Comparison of ENCODE assay signal across 10 mouse cellular contexts in the genomic region with DNA sequence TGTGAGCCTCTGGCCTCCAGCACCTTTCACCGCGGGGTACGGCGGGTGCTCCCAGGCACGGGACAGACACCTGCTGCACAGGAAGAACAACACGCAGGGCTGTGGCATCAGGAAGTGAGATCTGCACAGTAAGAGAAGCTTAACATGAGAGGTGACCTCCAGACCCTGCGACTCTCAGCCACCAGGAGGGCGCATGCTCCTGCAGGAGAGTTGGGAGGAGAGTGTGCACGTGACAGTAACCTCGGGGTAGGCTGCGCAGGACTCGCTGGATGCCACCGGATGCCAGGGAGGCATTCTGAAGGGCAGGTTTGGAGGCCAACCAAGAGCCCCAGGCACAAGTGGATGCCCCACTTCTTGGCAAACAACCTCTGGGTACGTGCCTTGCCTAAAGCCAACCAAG. TPM values are rescaled to one million over a fixed set of nuclear protein-coding genes. Genes with fewer than 3 reads are reported as not detected.
DNase-seq lines count a peak whose midpoint lies in the region; ATAC-seq lines count a peak whose summit lies in the region.
"Had no signal": no experiment of that assay in that cellular context is flagged by ENCODE, and none has a peak within 500 bp of the region (broad histone marks: within the 10 kb centered on the region; RNA-seq: fewer than 3 reads in every experiment).

No protein-coding gene starts in this region.

- ATAC-seq in megakaryocyte-erythroid progenitor cell, adult 5-6 weeks (replicated peaks; ENCODE audit: low FRiP score, low TSS enrichment, poor library complexity, severe bottlenecking), result no peak
- ATAC-seq: forebrain, embryonic 13.5 days; hindbrain, embryonic 16.5 days had no signal

- DNase-seq in T-cell, adult 2 months (ENCODE audit: low spot score), result peak; percentile 65
- peak; percentile 18 to 22 for DNase-seq in heart, postnatal 36 days
- peak; percentile 59 to 85 for DNase-seq in kidney, postnatal 25 days
- DNase-seq in thymus, postnatal 0 days (ENCODE audit: low spot score), result peak; percentile 67
- no peak for DNase-seq in frontal cortex, adult 2 months (ENCODE audit: extremely low spot score in 1 of 2, low spot score in 1 of 2)
- DNase-seq in cerebellum, postnatal 4 days (ENCODE audit: low spot score in 2 of 2), result no peak
- DNase-seq: cerebellum, postnatal 10 days had no signal

- intact Hi-C loops in heart, postnatal 36 days (cut with DNase I), result no loop called here

RNA-seq across cellular contexts. Expression of a gene that starts 26.1 kb away (rescaled TPM):
- total RNA-seq in heart, postnatal 36 days (2021), result 1 to 10 TPM; 1.1 to 1.2 TPM
- 7.7 and 8.1 TPM in 2 replicates for polyA plus RNA-seq in thymus, postnatal 0 days (2015; fragmentation: Nextera tagmentation; extraction: Ambion mirVana)
- not detected in 2 replicates for total RNA-seq in megakaryocyte-erythroid progenitor cell, adult 5-6 weeks (2014; fragmentation: Nextera tagmentation)
- not detected in 2 replicates for total RNA-seq in megakaryocyte-erythroid progenitor cell, adult 5-6 weeks (2017)
- polyA plus RNA-seq in frontal cortex, adult 2 months (2012; rRNA removed), result 17.9 and 19.8 TPM in 2 replicates

Comparison
In these comparisons a context has a peak if more than half of its experiments do, and no peak if none do; other contexts are left out.
1. DNase-seq: peak in T-cell, adult 2 months (single experiment), heart, postnatal 36 days (2 of 2), kidney, postnatal 25 days (2 of 2) and thymus, postnatal 0 days (single experiment); none in frontal cortex, adult 2 months (0 of 2) and cerebellum, postnatal 4 days (0 of 2).